Mouse (Mus musculus) midbrain, embryonic 13.5 days (tissue): ENCODE data around the gene Mms19. TPM values are rescaled to one million over a fixed set of nuclear protein-coding genes. Genes with fewer than 3 reads are reported as not detected.

Experiments
- ATAC-seq: fragments of 200-750 bp; cut with Nextera tagmentation; 2 replicates; pipeline ENCODE4 v1.8.0; 2017; ENCODE audit warnings: mild to moderate bottlenecking, moderate TSS enrichment, moderate library complexity
- H3K27ac ChIP-seq: fragments of 300-500 bp; sonication (generic); 2 replicates; pipeline ENCODE4 v1.5.1; 2015; ENCODE audit warnings: inconsistent platforms, mild to moderate bottlenecking, moderate library complexity
- H3K27me3 ChIP-seq: fragments of 300-500 bp; sonication (generic); 2 replicates; pipeline ENCODE4 v1.6.1; 2015; ENCODE audit warnings: mild to moderate bottlenecking, inconsistent platforms
- H3K36me3 ChIP-seq: fragments of 300-500 bp; sonication (generic); 2 replicates; pipeline ENCODE4 v1.6.1; 2015; ENCODE audit warnings: mild to moderate bottlenecking, inconsistent platforms
- H3K4me1 ChIP-seq: fragments of 300-500 bp; sonication (generic); replicated peaks from 2 replicates; pipeline ENCODE4 v1.6.1; 2015; ENCODE audit warnings: inconsistent platforms
- H3K4me2 ChIP-seq: fragments of 300-500 bp; sonication (generic); replicated peaks from 2 replicates; pipeline ENCODE4 v1.6.1; 2015; ENCODE audit warnings: moderate library complexity, mild to moderate bottlenecking, inconsistent platforms
- H3K4me3 ChIP-seq: fragments of 300-500 bp; sonication (generic); replicated peaks from 2 replicates; pipeline ENCODE4 v1.5.1; 2015; ENCODE audit warnings: mild to moderate bottlenecking, inconsistent platforms
- H3K9ac ChIP-seq: fragments of 300-500 bp; sonication (generic); replicated peaks from 2 replicates; pipeline ENCODE4 v1.6.1; 2015; ENCODE audit warnings: mild to moderate bottlenecking, inconsistent platforms
- H3K9me3 ChIP-seq: fragments of 300-500 bp; sonication (generic); 2 replicates; pipeline ENCODE4 v1.6.1; 2016; ENCODE audit warnings: mild to moderate bottlenecking, inconsistent platforms
- WGBS: fragments of 180-500 bp; shearing (Covaris S2); methylation state at CpG from one replicate; pipeline ENCODE4 v1.1.7; 2015; 5-methylcytosine and 5-hydroxymethylcytosine counted together
- polyA plus RNA-seq: library from polyadenylated mRNA; unstranded; fragments of >200 nt; fragmentation: Nextera tagmentation; extraction: Ambion mirVana; gene quantifications from 2 replicates; pipeline ENCODE4 v1.2.1, GENCODE M21; 2015

Mms19 gene
- polyA plus RNA-seq, 1 experiment from 2014 or later: 32.4 TPM

DNA sequence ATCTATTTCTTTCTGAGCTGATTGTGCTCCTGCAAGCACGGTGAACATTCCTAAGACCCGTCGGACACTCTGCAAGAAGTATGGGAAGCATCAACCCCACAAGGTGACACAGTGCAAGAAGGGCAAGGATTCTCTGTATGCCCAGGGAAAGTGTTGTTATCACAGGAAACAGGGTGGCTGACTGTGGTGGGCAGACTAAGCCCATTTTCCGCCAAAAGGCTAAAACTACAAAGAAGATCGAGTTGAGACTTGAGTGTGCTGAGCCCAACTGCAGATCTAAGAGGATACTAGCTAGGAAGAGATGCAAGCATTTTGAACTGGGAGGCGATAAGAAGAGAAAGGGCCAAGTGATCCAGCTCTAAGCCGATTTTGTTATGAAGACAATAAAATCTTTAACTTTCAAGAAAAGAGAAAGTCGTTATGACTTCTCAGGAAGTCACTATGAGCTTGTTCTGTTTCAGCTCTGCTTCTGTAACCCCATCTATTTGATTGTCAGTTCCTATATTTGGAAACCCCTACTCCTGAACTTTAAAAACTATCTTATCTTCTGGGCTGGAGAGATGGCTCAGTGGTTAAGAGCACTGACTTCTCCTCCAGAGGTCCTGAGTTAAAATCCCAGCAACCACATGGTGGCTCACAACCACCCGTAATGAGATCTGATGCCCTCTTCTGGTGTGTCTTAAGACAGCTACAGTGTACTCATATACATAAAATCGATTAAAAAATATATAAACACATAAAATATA lies 77.9 kb downstream of the Mms19 start:
- Histone ChIP-seq H3K9me3 (no peaks in the 10 kb centered on the region), H3K27ac (no peak overlapping the region), H3K4me1 (no peaks in the 10 kb centered on the region), H3K4me2 (no peak overlapping the region), H3K27me3 (no peaks in the 10 kb centered on the region), H3K4me3 (no peak overlapping the region), H3K9ac (no peak overlapping the region), H3K36me3 (no peaks in the 10 kb centered on the region)
- ATAC-seq: no peak
- 85% methylated on average over 10 of the region's 10 CpGs for WGBS

DNA sequence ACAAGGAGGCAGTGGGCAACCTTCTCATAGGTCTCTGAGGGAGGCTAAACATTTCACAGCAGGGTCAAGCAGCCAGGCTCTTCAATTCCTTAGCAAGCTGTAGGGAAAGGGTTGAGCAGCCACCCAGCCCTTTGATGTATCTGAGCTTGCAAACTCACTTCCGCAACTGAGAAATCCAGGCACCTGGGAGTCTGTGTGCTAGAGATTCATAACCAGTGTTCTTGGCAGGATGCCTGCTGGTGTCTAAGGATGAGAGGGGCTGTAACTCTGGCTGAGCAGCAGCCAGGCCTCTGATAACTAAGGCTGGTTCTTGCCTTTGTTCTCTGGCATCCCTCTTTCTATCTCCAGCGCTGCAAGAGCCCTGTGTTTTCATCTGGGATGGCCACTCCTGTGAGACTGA lies 79.3 kb downstream of the Mms19 start:
- ATAC-seq: no peak
- Histone ChIP-seq H3K4me1 (0 out of 2 replicates have a peak, but pooled peaks cover 2% of the 10 kb centered on the region), H3K36me3 (no peaks in the 10 kb centered on the region), H3K27ac (no peak overlapping the region), H3K4me2 (no peak overlapping the region), H3K4me3 (no peak overlapping the region), H3K27me3 (no peaks in the 10 kb centered on the region), H3K9me3 (no peaks in the 10 kb centered on the region), H3K9ac (no peak overlapping the region)
- WGBS: 51% methylated on average over 2 of the region's 2 CpGs

DNA sequence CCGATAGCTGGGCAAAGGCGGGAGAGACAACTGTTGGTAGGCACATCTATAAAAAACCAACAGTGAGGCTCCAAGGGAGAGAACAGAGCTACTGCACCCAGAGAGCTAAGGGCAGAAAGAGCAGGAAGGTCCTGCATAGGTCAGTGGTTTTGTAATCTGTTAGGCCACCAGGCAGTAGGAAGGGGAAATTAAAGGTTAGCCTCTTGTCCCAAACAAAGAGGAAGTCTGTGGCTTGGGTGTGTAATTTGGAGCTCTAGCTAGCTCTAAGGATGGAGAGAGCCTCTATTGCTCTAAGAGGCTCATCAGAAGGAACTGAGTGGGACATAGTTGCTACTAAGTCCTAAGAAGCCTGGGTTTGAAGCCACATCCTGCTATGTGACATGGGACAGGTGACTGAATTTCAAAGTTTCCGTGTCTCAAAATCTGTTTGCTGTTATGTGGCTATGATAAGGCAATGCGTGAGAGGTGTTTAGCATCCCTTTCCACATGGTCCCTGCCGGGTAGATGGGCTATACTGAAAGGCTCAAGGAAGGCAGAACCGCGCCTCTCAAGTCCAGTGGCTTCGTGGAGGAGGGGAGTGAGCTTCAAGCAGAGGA lies 80.4 kb downstream of the Mms19 start:
- peaks cover 8% of the 10 kb centered on the region for H3K4me1 ChIP-seq
- ATAC-seq: no peak
- H3K9ac ChIP-seq: no peak overlapping the region
- H3K27ac ChIP-seq: no peak overlapping the region
- 88% methylated on average over 8 of the region's 8 CpGs for WGBS
- H3K4me2 ChIP-seq: no peak overlapping the region
- H3K9me3 ChIP-seq: no peaks in the 10 kb centered on the region
- no peaks in the 10 kb centered on the region for H3K36me3 ChIP-seq
- no peaks in the 10 kb centered on the region for H3K27me3 ChIP-seq
- H3K4me3 ChIP-seq: no peak overlapping the region

DNA sequence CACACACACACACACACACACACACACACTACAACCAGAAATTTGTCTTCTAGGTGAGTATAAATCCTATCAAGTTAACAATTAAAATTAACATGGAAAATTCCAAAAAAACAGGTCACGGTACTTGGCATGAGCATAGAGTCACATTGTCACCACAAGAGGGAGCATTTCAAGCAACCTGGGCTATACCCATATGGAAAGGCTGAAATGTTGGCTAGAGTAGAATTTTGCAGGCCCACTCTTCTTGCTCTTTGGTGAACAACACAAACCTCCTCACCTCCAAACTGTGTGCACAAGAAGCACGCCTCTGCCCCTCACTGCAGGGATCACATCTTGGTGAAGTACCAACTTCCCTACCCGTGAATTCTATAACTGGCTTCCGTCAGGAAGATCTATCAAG lies 82.1 kb downstream of the Mms19 start:
- H3K4me3 ChIP-seq: no peak overlapping the region
- no peak overlapping the region for H3K4me2 ChIP-seq
- no peaks in the 10 kb centered on the region for H3K27me3 ChIP-seq
- no peaks in the 10 kb centered on the region for H3K9me3 ChIP-seq
- peaks cover 19% of the 10 kb centered on the region for H3K4me1 ChIP-seq
- H3K36me3 ChIP-seq: no peaks in the 10 kb centered on the region
- no peak overlapping the region for H3K9ac ChIP-seq
- ATAC-seq: no peak
- WGBS: 55% methylated on average over 4 of the region's 4 CpGs
- H3K27ac ChIP-seq: no peak overlapping the region

DNA sequence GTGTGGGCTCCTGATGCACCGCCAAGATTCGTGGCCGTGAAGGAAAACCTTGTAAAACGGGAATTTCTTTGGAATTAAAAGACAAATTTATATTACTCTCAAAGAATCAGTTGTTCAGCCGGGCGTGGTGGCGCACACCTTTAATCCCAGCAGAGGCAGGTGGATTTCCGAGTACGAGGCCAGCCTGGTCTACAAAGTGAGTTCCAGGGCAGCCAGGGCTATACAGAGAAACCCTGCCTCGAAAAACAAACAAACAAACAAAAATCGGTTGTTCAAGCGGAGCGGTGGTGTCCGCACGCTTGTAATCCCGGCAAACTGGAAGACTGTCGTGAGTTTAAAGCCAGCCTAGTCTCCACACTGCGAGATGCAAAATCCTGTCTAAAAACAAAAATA lies 84.6 kb downstream of the Mms19 start:
- peak overlapping the region; percentile 83 for H3K4me2 ChIP-seq
- 13% methylated on average over 18 of the region's 18 CpGs for WGBS
- H3K9ac ChIP-seq: peak overlapping the region; percentile 67
- ATAC-seq: peak; percentile 67
- no peaks in the 10 kb centered on the region for H3K9me3 ChIP-seq
- no peak overlapping the region for H3K27ac ChIP-seq
- peak overlapping the region; percentile 70 for H3K4me3 ChIP-seq
- peaks cover 7% of the 10 kb centered on the region for H3K36me3 ChIP-seq
- peaks cover 19% of the 10 kb centered on the region for H3K4me1 ChIP-seq
- no peaks in the 10 kb centered on the region for H3K27me3 ChIP-seq

DNA sequence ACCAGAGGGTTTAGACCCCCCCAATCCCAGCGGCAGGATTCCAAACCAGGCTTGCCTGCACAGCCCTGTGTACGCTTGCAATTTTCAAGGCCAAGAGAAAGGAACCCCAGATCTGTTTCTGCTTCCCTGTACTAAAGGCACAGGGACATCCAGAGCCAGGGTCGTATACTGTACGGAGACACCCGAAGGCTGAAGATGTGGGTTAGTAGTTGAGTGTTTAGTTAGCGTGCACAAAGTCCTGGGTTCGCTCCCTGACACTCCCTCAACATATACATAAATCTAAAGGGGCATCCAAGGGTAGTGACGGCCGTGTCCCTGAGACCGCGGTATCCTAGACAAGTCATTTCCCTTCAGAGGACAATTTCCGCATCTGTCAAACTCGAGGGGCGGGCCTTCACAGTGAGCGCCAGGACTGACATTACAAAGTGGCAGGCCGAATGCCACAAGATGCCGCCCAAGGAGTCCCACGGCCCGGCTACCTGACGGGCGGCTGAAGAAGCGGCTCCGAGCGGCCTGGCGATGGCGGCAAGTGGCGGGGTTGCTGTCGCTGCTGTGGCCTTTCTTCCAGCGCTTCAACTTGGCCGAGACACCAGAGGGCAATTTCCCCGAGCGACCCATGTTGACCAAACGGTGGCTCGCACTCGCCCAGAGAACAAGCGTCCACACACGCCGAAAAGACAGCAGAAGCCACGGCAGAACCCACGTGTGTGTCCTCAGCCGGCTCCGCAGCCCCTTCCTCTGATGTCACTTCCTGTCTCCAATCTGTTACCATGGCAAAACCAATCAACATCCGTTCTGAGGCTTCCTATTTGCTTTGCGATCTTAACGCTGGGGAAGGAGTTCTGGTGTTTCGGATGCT lies 85.3 kb downstream of the Mms19 start, which contains the start of gene Rrp12:
Gene Rrp12 (minus strand): TSS at position 714 of the 859 bp plus-strand sequence.
- peaks cover 12% of the 10 kb centered on the region for H3K36me3 ChIP-seq
- H3K9ac ChIP-seq: peak within 1 kb of the TSS; percentile 67
- H3K9me3 ChIP-seq: no peaks in the 10 kb centered on the region
- H3K27me3 ChIP-seq: no peaks in the 10 kb centered on the region
- H3K4me1 ChIP-seq: peaks cover 19% of the 10 kb centered on the region
- peak within 1 kb of the TSS; percentile 70 for H3K4me3 ChIP-seq
- WGBS: 1% methylated on average over 46 of the region's 46 CpGs
- H3K4me2 ChIP-seq: peak within 1 kb of the TSS; percentile 83
- no peak within 1 kb of the TSS for H3K27ac ChIP-seq
- peak; percentile 96 for ATAC-seq

DNA sequence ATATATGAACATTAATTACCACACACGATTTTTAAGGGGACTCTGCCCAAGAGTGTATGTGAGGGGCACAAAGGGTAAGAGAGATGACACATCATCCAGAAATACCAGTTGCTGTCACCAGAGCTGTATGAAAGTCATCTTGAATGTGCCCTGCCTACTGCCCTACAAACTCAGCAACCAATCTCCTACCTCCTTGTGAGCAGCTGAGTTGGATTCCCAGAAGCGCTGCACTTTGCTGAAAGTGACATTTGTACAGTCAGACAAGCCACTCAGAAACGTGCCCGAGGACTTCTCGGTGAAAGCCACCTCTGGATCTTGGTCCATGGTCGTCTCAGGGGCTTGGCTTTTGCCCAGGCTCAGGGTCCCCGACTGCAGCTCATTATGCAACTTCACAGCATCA lies 86.0 kb downstream of the Mms19 start:
- no peaks in the 10 kb centered on the region for H3K27me3 ChIP-seq
- H3K27ac ChIP-seq: no peak overlapping the region
- H3K4me3 ChIP-seq: peak overlapping the region; percentile 70
- peak overlapping the region; percentile 67 for H3K9ac ChIP-seq
- H3K4me2 ChIP-seq: peak overlapping the region; percentile 83
- H3K9me3 ChIP-seq: no peaks in the 10 kb centered on the region
- H3K36me3 ChIP-seq: peaks cover 19% of the 10 kb centered on the region
- WGBS: 55% methylated on average over 7 of the region's 7 CpGs
- H3K4me1 ChIP-seq: peaks cover 19% of the 10 kb centered on the region
- no peak for ATAC-seq

Other genes starting within 250 kb of the Mms19 start
- gene Slit1, start 237.5 kb downstream of the Mms19 start, polyA plus RNA-seq: 13.2 and 23.8 TPM in 2 replicates
- gene Arhgap19, start 179.1 kb downstream of the Mms19 start, polyA plus RNA-seq: 11.0 and 11.6 TPM in 2 replicates
- 26.2 and 29.0 TPM in 2 replicates for gene Frat1, start 151.2 kb downstream of the Mms19 start, polyA plus RNA-seq
- gene Frat2, start 133.0 kb downstream of the Mms19 start, polyA plus RNA-seq: 7.6 and 10.4 TPM in 2 replicates
- 14.6 and 15.7 TPM in 2 replicates for gene Rrp12, start 85.0 kb downstream of the Mms19 start, polyA plus RNA-seq
- 445 and 453 TPM in 2 replicates for gene Pgam1, start 69.2 kb downstream of the Mms19 start, polyA plus RNA-seq
- 68.5 and 70.0 TPM in 2 replicates for gene Exosc1, start 47.7 kb downstream of the Mms19 start, polyA plus RNA-seq
- 86.1 and 87.6 TPM in 2 replicates for gene Zdhhc16, start 47.7 kb downstream of the Mms19 start, polyA plus RNA-seq
- gene Ubtd1, start 606 bp upstream of the Mms19 start, polyA plus RNA-seq: 6.4 and 7.3 TPM in 2 replicates
- 0.19 and 0.31 TPM in 2 replicates for gene Ankrd2, start 54.8 kb upstream of the Mms19 start, polyA plus RNA-seq
- gene Hoga1, start 64.5 kb upstream of the Mms19 start, polyA plus RNA-seq: 0.58 and 0.89 TPM in 2 replicates
- not detected in 2 replicates for gene 4933411K16Rik, start 71.1 kb upstream of the Mms19 start, polyA plus RNA-seq
- 128 TPM in 2 replicates for gene Morn4, start 105.2 kb upstream of the Mms19 start, polyA plus RNA-seq
- 23.6 and 29.9 TPM in 2 replicates for gene Pi4k2a, start 109.3 kb upstream of the Mms19 start, polyA plus RNA-seq
- 4.9 and 5.1 TPM in 2 replicates for gene Avpi1, start 147.9 kb upstream of the Mms19 start, polyA plus RNA-seq
- 1.1 and 1.7 TPM in 2 replicates for gene Marveld1, start 166.2 kb upstream of the Mms19 start, polyA plus RNA-seq
- gene Zfyve27, start 182.8 kb upstream of the Mms19 start, polyA plus RNA-seq: 55.8 and 57.6 TPM in 2 replicates
- 0.11 and 0.17 TPM in 2 replicates for gene Sfrp5, start 221.1 kb upstream of the Mms19 start, polyA plus RNA-seq